Mouse (Mus musculus) left cerebral cortex, postnatal 25 days (tissue): ENCODE measurements around the gene Rps13. TPM values are rescaled to one million over a fixed set of nuclear protein-coding genes. Genes with fewer than 3 reads are reported as not detected.
"Not testable (repeated sequence)": the region's sequence is repeated elsewhere in the genome, so short reads cannot be mapped to it uniquely, and the experiment has no call there.

Source experiments
- DNase-seq, 2 experiments: peaks; one replicate each; pipeline ENCODE4 v3.0.0; 2022; ENCODE audit warnings: low spot score in 2 of 2, mixed read lengths in 1 of 2
- intact Hi-C: fragments of 180-260 bp; cut with DNase I; formaldehyde crosslinking; loops from one replicate; pipeline ENCODE4 v1.15.1; 2025
- total RNA-seq, 2 experiments: library from RNA; stranded (reverse); gene quantifications; 2 replicates each; pipeline ENCODE4 v1.2.3; 2021

Rps13 gene
- 100 to 1,000 TPM; 180 to 186 TPM for total RNA-seq

DNA sequence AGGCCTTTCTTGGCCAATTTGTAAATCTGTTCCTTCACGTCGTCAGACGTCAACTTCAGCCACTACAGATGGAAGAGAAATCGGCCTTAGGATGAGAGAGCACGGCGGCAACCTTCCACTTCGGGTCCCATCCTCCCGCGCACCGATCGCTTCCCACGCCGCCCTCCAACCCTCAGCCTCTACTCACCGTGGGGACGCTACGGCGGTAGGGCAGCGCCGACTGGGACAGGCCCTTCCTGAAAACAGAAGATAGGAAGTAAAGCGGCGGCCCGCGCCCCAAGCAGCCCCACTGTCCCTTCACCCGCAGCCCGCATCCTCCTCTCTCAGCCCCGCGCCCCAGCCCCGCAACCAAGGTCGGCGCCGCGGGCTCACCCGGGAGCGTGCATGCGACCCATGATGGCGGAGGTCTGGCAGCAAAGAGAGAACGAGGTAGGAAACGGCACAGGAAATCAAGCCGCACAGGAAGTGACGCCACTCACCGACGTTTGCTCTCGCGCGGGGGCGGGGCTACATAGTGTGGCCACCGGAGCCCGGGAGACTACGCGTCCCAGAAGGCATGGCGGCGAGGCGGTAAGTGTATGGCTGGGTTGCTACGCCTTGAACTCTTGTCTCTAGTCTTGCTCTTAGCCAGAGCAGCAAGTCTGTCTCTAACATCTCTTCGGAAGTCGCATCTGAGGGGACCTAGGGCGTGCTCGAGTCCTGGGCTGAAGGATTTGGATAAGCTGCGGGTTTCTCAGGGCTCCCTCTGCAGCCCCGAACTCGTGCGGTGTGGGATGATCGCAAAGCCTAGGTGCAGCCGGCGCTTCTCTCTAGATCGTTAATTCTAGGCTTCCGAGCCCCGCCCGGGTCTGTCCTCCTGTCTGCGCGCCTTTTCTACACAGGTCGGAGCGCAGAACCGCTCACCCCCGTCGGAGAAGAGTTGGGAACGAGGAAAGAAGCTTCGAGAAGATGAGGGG is at the start of gene Rps13:
Gene Rps13 (minus strand): TSS at position 483 of the 956 bp plus-strand sequence.
- intact Hi-C loops, result no loop called here
- peak; percentile 99 for DNase-seq

- DNase-seq, intact Hi-C loops: not testable (repeated sequence)
Measured at GRCm38 (mm10) chr7:116379181-116379580, 45.2 kb upstream of the Rps13 start.

DNA sequence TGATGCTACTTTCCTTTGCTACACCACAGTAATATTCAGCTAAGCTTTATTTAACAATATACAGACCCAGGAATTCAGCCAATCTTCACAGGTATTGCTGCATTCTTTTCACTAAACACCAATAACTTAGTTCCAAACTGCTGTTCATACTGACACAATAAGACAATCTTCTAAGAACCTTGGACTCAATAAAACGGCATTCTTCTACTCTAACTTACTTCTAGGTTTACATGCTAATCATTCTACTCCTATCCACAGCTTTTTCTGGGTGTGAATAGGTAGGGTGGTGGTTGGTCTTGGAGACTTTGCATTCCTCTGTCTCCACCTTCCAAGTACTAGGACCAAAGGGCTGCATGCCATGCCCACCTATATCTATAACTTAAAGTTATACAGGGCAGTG is 40.3 kb upstream of the Rps13 start:
- DNase-seq, result no peak
- intact Hi-C loops, result no loop called here

DNA sequence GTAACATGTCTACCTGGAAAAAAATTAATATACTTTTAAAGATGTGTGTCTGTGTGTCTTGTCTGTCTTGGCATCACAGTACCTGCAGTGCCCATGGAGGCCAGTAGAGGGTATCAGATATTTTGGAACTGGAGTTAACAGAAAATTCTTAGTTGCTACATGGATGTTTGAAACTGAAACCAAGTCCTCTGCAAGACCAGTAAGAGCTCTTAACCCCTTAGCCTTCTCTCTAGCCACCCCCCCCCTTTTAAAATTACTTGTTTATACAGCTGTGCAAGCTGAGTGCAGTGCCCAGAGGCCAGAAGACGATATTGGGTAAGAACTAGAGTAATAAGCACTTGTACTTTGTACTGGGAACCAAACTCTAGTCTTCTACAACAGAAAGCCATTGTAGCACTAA is 2.2 kb upstream of the Rps13 start:
- intact Hi-C loops, result no loop called here
- DNase-seq, result peak; percentile 42 to 49

GRCm38 (mm10) chr7:116335133-116335532 is 1.1 kb upstream of the Rps13 start:
- no peak for DNase-seq
- intact Hi-C loops, result no loop called here

GRCm38 (mm10) chr7:116334669-116335038 is 659 bp upstream of the Rps13 start:
- intact Hi-C loops, result no loop called here

GRCm38 (mm10) chr7:116331246-116331645 is 2.7 kb downstream of the Rps13 start:
- intact Hi-C loops, result no loop called here
- peak in 1 of 2 experiments; percentile 81 for DNase-seq

More at GRCm38 (mm10) chr7:116334669-116335038, 659 bp upstream of the Rps13 start:
- DNase-seq, result peak in 1 of 2 experiments; percentile 9

DNA sequence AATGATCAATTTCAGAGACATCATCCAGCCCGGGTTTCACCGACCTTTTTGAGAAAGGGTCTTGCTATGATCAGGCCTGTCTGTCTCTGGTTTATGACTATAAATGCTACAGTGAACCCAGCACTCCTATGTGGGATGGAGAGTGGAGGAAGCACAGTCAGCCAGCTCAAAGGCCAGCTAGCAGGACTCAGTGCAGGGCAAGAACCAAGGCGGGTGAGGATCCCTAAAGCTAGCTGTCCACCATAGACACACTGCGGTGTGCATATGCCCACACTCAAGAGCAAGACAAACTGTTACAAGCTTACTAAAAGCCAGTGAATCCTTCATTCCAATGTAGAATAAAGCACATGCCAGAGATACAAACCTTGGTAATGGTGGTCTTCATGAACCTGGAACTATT is 4.1 kb downstream of the Rps13 start:
- DNase-seq, result no peak
- intact Hi-C loops, result no loop called here

DNA sequence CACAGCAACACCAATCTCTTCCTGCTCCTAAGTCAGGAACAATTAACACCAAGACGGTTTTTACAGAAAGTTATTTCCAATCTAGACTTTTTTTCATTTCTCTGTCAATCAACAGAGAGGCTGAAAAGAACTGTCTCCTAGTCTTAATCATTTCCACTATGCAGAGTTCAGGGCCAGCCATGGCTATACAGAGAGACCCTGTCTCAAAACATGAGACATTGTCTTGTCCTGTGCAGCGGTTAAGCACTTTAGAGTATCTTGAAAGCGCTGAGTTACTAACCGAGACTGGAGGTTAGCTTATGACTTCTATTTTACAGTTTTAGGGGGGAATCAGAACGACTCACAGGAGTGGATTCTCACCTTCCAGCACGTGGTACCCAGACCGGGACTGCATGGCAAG is 5.2 kb downstream of the Rps13 start:
- intact Hi-C loops, result no loop called here
- no peak for DNase-seq

DNA sequence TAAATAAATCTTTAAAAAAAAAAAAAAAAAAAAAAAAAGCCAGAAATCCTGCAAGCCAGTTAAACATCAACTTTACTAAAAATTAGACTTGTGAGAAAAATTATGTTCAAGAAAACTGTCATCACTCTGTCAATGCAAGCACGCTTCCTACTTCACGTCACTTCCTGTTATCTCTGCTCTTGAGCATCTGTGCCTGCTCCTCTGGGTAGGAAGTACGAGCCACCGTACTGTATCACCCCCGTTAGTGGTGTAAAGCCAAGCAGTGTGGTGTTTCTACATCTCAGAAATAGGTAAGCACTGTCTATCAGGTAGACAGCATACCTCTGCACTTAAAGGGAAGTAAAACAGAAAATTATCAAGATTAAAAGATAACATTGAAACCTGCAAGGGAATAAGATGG is 6.1 kb downstream of the Rps13 start:
- DNase-seq, result no peak
- intact Hi-C loops, result no loop called here

GRCm38 (mm10) chr7:116323331-116323964 is 10.5 kb downstream of the Rps13 start:
- peak; percentile 60 to 70 for DNase-seq
- intact Hi-C loops, result loop anchor here (1.0 to 5.0 kb wide), 2 partner anchors 77 to 161 kb away; no protein-coding TSS in a partner anchor

DNA sequence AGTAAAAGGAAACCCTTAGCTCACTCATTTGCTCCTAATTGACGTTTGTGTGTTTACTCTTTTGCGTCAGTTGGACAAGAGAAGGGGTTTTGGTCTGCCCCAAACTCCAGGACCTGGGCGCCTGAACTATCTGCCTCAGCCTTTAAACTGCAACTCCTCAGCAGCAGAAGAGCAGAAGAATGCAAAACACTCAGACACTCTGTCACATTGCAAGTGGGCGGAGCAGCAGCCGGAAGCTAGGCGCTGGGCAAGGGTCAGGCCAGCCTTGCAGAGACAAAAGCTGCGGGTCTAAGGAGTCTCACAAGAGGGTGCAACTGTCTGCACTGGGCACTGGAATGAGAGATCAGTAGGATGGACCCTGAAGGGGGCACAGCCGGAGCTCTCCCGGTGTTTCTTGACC is 24.5 kb downstream of the Rps13 start:
- DNase-seq, result no peak
- intact Hi-C loops, result no loop called here

- no peak for DNase-seq
- intact Hi-C loops, result no loop called here
Measured at GRCm38 (mm10) chr7:116308632-116308991, 25.4 kb downstream of the Rps13 start.

GRCm38 (mm10) chr7:116307871-116308631 is 25.9 kb downstream of the Rps13 start, which contains the start of gene Plekha7:
Plekha7 (minus strand) TSS chr7:116308376.
- intact Hi-C loops, result no loop called here
- DNase-seq, result no peak

DNA sequence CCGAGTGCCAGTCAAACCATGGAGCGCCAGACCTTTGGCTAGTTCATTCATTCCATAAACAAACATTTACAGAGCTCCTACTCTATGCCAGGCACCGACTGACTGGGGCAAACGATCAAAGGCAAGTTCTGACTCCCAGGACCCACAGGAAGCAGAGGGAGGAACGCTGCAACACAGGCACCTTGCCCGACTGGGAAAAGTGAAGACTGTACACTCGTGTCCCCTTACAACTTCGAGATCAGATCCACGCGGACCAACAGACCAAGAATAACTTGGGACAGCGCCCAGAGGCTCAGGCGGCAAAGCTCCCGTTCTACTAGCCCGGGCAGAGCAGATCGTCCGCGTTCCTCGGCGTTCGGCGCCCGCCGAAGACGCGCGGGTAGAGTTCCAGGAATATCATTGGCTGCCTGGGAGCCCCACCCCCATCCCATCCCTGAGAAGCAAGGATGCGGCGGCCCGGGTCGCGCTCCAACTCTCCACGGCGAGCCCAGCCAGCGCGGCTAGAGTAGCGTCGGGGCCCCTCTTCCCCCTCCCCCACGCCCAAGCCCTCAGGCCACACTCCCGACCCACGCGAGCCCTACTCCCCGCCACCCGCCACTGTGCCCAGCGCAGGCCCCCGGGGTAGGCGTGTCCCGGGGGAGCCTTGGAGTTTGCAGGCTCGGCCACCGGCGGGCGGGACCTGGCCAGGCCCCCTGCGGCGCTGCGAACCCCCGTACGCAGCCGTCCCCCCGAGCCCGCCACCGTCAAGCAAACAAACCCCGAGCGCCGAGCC is 26.7 kb downstream of the Rps13 start:
- intact Hi-C loops, result no loop called here
- peak; percentile 20 to 35 for DNase-seq

DNA sequence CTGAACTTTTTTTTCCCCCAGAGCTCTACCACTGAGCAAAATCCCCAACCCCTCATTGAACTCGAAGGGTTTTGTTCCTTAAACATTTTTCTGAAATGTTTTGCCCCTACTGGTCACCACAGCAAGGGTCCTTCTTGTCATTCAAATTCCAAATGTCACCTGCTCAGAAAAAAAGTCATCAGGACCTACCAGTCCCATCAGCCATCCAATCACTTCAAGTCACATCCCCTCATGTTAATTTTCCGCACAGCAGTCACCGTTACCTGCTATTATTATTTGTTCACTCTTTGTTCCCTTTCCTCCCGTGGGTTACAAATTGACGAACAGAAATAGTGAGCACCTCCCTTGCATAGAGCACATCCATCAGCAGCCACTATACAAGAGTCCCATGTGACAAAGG is 27.4 kb downstream of the Rps13 start:
- DNase-seq, result no peak
- intact Hi-C loops, result no loop called here

DNA sequence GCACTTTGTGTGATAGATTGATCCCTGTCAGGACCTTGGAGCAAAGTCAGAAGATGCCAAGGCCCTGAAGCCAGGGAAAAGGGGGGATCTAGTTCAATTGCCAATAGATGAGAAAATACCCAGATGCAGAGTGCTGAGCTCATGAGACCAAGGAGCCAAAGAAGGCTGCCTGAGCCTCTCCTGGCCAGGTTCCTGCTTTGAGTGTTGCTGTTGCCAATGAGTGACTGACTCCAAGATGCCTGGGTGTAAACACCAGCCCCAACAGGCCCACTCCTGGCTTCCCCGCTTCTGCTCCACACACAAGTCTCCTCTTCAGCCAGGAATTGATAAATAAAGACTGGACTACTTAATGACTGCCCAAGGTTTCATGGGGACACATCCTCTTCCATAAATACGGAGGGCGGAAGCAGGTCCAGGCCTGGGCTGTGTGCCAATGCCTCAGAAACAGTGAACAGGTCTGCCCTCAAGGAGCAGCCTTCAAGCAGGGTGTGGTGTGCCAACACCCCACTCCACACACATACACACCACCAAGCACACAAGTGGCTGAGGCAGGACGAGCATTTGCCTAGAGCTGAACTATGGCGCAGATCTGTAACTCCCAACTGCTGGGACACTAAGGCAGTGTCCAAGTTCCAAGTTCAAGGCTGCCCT is 32.2 kb downstream of the Rps13 start:
- no peak for DNase-seq
- intact Hi-C loops, result no loop called here

DNA sequence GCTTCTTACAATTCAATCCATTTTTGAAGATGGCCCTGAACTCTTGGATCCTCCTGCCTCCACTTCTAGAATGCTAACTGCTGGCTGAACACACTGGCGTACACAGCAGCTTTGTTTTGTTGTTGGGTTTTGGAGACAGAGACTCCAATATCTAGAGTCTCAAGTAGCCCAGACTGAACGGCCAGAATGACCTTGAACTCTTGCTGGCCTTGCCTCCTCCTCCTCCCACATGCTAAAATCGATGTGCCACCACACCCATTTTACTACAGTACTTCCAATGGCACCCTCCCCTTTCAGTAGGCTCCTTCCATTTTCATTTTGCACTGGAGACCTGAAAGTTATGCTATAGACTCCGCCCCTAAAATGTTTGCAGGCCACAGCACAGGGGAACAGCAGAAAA is 32.9 kb downstream of the Rps13 start:
- no peak for DNase-seq
- intact Hi-C loops, result no loop called here

DNA sequence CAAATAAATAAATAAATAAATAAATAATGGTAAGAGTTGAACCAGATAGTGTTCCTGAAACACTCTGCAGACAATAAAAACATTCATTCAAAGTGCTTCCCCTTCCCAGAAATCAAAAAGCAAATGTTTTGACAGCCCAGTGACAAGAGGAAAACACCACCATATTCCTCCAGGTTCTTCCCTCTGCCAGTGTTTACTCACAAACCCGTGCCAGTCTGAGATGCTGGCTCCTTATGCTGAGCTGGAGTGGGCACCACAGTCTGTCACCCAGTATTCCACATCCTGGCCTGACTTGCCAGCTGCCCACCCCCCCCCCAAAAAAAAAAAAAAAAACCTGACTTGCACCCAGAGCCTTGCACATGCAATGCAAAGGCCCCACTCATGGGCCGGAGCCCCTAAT is 35.1 kb downstream of the Rps13 start:
- intact Hi-C loops, result no loop called here
- no peak for DNase-seq
